Mouse (Mus musculus) inflammation-experienced regulatory T-cells, adult 6 months (primary cell): ENCODE measurements around the gene Ubn1. TPM values are rescaled to one million over a fixed set of nuclear protein-coding genes. Genes with fewer than 3 reads are reported as not detected.

ENCODE experiments used
- ATAC-seq: one replicate; pipeline ENCODE4 v1.8.0; 2017
- polyA plus RNA-seq, 3 experiments: library from polyadenylated mRNA; unstranded; fragments of 100-300 nt; shearing (Covaris generic); gene quantifications; one replicate each; pipeline ENCODE4 v1.2.1; 2017

Gene Ubn1
- polyA plus RNA-seq, 3 experiments from 2014 or later = 29.5 to 42.1 (median 34.1) TPM

GRCm38 (mm10) chr16:5074341-5074740 is 24.5 kb downstream of the Ubn1 start:
- no peak for ATAC-seq

- no peak for ATAC-seq
Measured at GRCm38 (mm10) chr16:5085196-5085595, 35.3 kb downstream of the Ubn1 start.

GRCm38 (mm10) chr16:5086179-5086578 is 36.3 kb downstream of the Ubn1 start:
- no peak for ATAC-seq

DNA sequence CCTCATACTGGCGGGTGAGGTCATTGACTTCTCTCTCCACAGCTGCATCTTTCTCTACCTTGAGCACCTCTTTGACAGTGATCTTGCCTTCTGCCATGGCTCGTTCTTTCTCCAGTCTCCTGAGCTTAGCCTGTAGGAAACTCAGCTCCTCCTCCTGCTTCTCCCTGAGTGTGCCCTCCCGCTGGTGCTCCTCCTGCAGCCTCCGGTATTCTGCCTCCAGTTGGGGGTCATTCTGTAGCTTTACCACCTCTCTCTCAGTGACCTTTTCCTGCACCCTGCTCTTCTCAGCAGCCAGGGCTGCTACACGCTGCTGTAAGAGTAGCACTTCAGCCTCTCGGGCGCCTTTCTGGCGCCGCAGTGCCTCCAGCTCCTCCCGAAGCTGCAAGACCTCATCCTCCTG is 39.2 kb downstream of the Ubn1 start:
- no peak for ATAC-seq

DNA sequence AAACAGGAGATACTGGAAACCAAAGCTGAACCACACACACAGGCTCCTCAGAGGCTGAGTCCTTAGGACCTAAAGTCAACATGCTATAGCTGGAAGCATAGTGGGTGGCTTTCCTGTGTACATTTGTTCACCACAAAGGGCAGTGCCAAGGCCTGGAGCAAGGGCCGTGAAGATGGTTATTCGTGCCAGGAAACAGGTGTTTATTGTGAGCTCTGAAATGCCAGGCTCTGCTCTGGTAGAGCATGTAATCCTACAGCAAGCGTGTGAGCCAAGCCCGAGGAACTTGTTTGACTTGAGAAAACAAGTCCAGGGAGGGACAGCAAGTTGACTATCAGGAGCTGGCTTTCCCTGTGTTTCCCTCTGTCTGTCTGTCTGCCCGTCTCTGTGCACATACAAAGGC is 43.4 kb downstream of the Ubn1 start:
- ATAC-seq = no peak

GRCm38 (mm10) chr16:5096504-5096903 is 46.6 kb downstream of the Ubn1 start:
- no peak for ATAC-seq

DNA sequence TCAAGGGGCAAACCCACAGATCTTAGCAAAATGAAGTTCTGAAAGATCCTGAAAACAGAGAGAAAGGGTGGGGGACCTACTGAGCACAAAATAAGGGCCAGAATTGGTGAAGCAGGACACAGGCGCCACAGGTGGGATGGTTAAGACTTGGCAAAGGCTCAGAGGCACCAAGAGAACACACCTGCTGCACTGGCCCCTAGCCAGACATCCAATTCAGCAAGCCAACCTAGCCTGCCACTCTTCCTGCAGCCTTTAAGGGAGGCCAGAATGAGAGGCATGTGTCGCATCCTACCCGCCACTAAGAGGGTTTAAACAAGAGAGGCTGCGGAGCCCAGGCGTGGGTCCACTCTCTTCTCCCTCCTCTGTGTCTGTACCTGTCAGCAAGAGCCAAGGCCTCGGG is 51.1 kb downstream of the Ubn1 start:
- no peak for ATAC-seq

- no peak for ATAC-seq
Measured at GRCm38 (mm10) chr16:5109877-5110276, 60.0 kb downstream of the Ubn1 start.

DNA sequence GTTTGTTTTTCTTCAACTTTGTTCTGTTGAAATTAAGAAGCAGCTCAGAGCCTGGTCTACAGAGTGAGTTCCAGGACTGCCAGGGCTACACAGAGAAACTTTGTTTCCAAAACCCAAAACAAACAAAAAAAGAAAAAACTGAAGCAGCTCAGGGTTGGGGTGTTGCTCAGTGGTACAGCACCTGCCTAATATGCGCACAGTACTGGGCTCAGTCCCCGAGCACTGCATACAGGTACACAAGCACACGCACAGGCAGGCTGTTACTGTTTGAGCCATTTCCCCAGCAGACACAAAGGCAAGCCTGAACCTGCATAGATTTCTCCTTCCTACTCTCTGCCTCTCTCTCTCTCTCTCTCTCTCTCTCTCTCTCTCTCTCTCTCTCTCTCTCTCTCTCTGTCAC is 61.2 kb downstream of the Ubn1 start:
- ATAC-seq = no peak

DNA sequence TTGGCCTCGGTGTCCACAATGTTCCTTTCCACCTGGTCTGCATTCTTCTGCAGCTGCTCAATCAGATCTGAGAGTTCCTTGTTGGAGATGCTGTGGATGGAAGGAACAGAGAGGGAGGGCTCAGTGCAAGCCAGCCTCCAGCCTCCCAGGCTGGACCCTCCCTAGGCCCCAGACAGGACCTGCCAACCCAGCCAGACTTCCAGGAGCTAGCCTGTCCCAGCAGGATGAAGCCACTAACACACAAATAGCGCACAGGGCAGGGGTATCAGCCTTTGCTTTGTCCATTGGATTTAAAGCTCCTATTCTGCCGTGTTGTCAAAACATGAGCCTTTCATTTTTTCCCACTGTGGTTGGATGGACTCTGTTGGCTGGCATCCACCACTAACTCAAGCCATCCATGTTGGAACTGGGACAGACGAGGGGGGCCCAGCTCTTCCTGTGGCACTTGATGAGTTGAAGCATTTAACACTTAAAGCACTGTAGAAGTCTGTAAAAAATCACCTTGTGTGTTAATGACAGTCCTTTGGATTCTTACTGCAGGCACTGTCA is 63.2 kb downstream of the Ubn1 start:
- ATAC-seq = no peak

DNA sequence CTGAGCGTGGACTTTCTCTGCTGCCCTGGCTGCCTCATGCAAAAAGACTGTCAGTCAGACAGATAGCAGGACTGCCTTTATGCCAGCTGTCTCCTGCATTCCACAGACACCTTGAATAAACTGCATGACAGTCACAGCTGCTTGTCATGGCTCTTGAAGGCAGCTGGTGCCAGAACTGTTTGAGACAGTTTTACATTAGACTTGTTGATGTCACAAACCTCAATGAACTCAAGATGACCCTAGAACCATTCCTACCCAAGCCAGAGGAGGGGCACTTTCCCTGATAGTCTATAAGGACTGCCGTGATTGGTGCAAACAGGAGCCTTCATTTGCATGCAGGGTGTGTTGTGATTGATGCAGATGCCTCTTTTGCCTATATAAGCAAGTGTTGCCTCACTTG is 63.7 kb downstream of the Ubn1 start:
- ATAC-seq = no peak

DNA sequence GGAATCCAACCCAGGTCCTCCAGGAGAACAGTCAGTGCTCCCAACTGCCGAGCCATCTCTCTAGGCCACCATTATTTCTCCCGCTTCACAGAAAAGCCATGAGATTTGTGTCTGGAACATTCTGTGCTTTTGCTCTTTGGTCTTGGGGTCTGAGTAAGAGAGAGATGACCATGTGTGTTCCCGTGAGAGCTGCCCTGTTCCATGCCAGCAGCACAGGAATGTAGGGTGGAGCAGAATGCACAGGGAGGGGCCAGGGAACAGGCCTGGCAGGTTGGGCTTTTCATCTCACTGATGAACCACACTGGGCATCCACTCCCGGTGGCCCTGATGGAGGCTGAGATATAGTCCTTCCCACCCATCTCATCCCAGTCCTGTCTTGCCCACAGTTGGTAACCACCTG is 69.5 kb downstream of the Ubn1 start:
- no peak for ATAC-seq

- no peak for ATAC-seq
Measured at GRCm38 (mm10) chr16:5119845-5120244, 70.0 kb downstream of the Ubn1 start.

- no peak for ATAC-seq
Measured at GRCm38 (mm10) chr16:5123476-5123875, 73.6 kb downstream of the Ubn1 start.

DNA sequence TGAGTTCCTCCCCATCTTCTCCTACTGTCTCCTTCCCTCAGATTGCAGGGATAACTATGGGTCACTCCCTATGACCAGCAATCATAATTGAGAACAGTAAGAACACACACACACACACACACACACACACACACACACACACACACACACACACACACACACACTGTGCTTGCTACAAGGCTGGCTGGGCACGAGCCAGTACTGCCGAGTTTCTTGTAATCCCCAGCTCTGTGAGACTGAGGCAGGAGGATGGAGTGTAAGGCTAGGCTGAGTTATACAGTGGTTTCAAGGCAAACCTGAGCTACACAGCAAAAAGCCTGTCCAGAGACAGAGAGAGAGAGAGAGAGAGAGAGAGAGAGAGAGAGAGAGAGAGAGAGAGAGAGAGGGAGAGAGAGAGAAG is 80.3 kb downstream of the Ubn1 start:
- no peak for ATAC-seq

DNA sequence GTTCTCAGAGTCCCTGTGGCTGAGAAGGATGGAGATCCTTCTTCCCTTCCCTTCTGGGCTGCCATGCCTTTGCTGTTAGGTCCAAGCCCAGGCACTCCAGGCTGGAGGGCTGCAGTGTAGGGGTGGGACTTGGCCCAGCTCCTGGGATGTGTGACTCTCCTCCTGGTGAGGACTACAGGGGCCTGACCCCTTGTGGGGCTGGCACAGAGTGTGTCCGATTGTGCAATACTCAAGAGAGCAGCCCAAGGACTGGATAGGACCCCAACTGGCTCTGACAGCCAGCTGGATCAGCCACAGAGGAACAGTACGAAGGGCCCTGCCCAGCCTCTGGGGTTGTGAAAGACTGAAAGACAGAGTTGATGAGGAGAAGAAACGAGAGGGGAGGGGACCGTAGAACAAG is 80.9 kb downstream of the Ubn1 start:
- no peak for ATAC-seq

- ATAC-seq = no peak
Measured at GRCm38 (mm10) chr16:5131251-5131922, 81.5 kb downstream of the Ubn1 start.

DNA sequence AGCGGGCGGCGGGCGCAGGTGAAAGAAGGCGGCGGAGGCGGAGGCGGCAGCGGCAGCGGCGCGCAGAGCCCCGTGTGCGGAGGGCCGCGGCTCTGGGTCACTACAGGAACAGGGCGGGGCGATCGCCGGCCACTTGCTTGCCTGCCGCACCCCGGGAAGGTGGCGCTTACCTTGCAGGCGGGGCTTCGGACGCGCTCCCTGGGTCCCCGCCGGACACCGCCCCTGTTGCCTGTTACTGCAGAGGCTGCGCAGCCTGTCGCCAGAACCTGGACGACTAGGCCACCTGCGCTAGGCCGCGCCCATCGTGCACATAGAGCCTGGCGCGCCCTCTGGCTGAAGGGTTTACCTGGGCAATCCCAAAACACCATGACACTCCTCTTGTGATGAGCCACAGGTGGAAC is 82.5 kb downstream of the Ubn1 start, which contains the start of gene Ppl:
Gene Ppl (minus strand): TSS at position 21 of the 401 bp plus-strand sequence.
- ATAC-seq = no peak

DNA sequence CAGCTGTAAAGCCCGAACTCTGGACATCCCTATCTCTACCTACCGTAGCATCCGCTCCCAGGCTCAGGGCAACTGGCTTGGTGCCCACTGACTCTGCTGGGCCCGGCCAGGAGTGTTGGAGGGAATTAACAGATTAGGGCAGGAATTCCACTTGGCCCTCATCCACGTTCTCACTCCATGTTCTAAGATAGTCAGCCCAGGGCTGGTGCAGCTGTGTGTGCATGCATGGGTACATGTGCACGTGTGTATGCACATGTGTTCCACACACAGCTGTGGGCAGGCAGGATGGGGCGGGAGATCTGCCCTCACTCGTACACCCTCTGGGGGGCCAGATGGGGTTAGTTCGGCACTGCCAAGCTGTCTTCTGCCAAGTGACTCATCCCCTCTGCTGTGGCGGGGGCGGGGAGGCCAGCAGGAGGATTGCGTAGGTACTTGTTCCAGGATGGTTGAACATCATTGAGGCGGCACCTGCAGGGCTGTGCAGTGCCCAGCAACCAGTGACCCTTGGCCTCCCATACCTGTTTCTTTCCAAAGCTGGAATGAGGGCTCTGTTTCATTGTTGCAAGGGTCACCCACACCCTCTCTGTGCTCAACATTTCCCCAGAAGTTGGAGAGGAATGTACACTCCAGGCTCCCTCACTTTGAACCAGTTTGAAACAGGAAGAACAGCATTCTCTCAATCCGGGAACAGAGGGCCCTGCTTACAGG is 84.9 kb downstream of the Ubn1 start:
- ATAC-seq = no peak

DNA sequence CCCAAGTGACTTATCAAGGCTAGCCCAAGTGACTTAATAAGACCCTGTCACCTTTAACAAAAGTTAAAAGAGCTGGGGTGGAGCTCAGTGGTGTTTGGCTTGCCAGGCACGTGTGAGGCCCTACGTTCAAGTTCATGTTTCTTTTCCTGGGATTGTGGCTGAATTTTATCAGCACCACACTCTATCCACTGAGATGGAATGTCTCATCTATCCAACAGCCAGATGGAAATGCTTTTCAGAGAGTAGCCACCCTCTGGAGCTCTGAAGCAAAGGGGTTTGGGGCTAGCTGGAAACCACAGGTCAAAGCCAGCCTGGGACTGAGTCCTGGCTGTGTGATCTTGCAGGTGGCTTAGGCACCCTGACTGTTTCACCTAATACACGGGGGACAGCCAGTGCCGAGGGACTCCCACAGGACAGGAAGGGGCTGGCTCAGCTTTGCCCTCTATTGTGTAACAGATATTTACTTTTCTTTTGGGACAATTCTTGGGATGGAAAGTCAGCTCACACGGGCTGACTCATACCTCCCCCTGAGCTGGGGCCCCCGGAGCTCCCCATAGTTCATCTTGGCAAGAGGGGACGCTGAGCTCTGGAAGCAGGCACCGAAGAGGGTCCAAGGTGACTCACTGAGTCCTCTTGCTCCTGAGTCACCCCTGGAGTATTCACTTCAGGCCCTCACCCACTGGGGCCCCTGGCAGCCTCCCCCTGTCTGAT is 85.8 kb downstream of the Ubn1 start:
- no peak for ATAC-seq
